Mouse (Mus musculus) liver (tissue): Measurements from ENCODE around the gene Bcas2.
"Not testable (repeated sequence)": the region's sequence is repeated elsewhere in the genome, so short reads cannot be mapped to it uniquely, and the experiment has no call there.

Experiments
- DNase-seq: peaks from one replicate; pipeline ENCODE4 v3.0.0-alpha.2; 2020; ENCODE audit warnings: mixed read lengths

Gene Bcas2

GRCm38 (mm10) chr3:103169771-103170170 lies 1.7 kb upstream of the Bcas2 start:
- DNase-seq = peak; percentile 88

- DNase-seq = no peak
Observed at GRCm38 (mm10) chr3:103172615-103173014, 1.2 kb downstream of the Bcas2 start.

GRCm38 (mm10) chr3:103176740-103177139 lies 5.3 kb downstream of the Bcas2 start:
- no peak for DNase-seq

- DNase-seq = no peak
Observed at GRCm38 (mm10) chr3:103179527-103179926, 8.1 kb downstream of the Bcas2 start.

GRCm38 (mm10) chr3:103181171-103181570 lies 9.7 kb downstream of the Bcas2 start:
- DNase-seq = no peak

- DNase-seq = no peak
Observed at GRCm38 (mm10) chr3:103182821-103183220, 11.4 kb downstream of the Bcas2 start.

- DNase-seq = not testable (repeated sequence)
Observed at GRCm38 (mm10) chr3:103184467-103184866, 13.0 kb downstream of the Bcas2 start.

GRCm38 (mm10) chr3:103188451-103188850 lies 17.0 kb downstream of the Bcas2 start:
- no peak for DNase-seq

- DNase-seq = no peak
Observed at GRCm38 (mm10) chr3:103188856-103189255, 17.4 kb downstream of the Bcas2 start.

- DNase-seq = no peak
Observed at GRCm38 (mm10) chr3:103192161-103192560, 20.7 kb downstream of the Bcas2 start.

- DNase-seq = no peak
Observed at GRCm38 (mm10) chr3:103193186-103193585, 21.7 kb downstream of the Bcas2 start.

GRCm38 (mm10) chr3:103196320-103196823 lies 24.9 kb downstream of the Bcas2 start:
- DNase-seq = peak; percentile 78

GRCm38 (mm10) chr3:103199386-103199785 lies 27.9 kb downstream of the Bcas2 start:
- no peak for DNase-seq

- DNase-seq = not testable (repeated sequence)
Observed at GRCm38 (mm10) chr3:103201105-103201504, 29.6 kb downstream of the Bcas2 start.

- DNase-seq = no peak
Observed at GRCm38 (mm10) chr3:103203554-103203953, 32.1 kb downstream of the Bcas2 start.

GRCm38 (mm10) chr3:103204445-103204844 lies 33.0 kb downstream of the Bcas2 start:
- no peak for DNase-seq

GRCm38 (mm10) chr3:103206393-103206792 lies 34.9 kb downstream of the Bcas2 start:
- DNase-seq = no peak

- DNase-seq = no peak
Observed at GRCm38 (mm10) chr3:103207749-103208148, 36.3 kb downstream of the Bcas2 start.

GRCm38 (mm10) chr3:103208237-103208636 lies 36.8 kb downstream of the Bcas2 start:
- no peak for DNase-seq

- DNase-seq = no peak
Observed at GRCm38 (mm10) chr3:103211101-103211500, 39.6 kb downstream of the Bcas2 start.

GRCm38 (mm10) chr3:103212142-103212541 lies 40.7 kb downstream of the Bcas2 start:
- DNase-seq = no peak

- no peak for DNase-seq
Observed at GRCm38 (mm10) chr3:103213537-103213936, 42.1 kb downstream of the Bcas2 start.

GRCm38 (mm10) chr3:103214593-103215285 lies 43.3 kb downstream of the Bcas2 start:
- no peak for DNase-seq

GRCm38 (mm10) chr3:103215399-103215798 lies 43.9 kb downstream of the Bcas2 start:
- not testable (repeated sequence) for DNase-seq

GRCm38 (mm10) chr3:103221435-103221834 lies 50.0 kb downstream of the Bcas2 start:
- DNase-seq = no peak
